ENCODE assay signal across 9 mouse cellular contexts in genomic region chr10:86331681-86332281, GRCm38 (mm10). TPM values are rescaled to one million over a fixed set of nuclear protein-coding genes. Genes with fewer than 3 reads are reported as not detected.
DNase-seq lines count a peak whose midpoint lies in the region; ATAC-seq and TF ChIP-seq lines count a peak whose summit lies in the region.
"Had no signal": no experiment of that assay in that cellular context is flagged by ENCODE, and none has a peak within 500 bp of the region (broad histone marks: within the 10 kb centered on the region; RNA-seq: fewer than 3 reads in every experiment).

No protein-coding gene starts in this region.

- H3K36me3 ChIP-seq in intestine, embryonic 14.5 days (ENCODE audit: control insufficient read depth, insufficient read depth, low read length): peaks cover 3% of the 10 kb centered on the region; the same call in 1 of the 2 replicates
- H3K36me3 ChIP-seq in intestine, postnatal 0 days (ENCODE audit: control insufficient read depth, insufficient read depth): no peaks in the 10 kb centered on the region
- H3K36me3 ChIP-seq in heart, embryonic 16.5 days (ENCODE audit: control insufficient read depth, insufficient read depth): 0 out of 2 replicates have a peak, but pooled peaks cover 3% of the 10 kb centered on the region
- H3K36me3 ChIP-seq in limb, embryonic 10.5 days: peaks cover 8% of the 10 kb centered on the region

- H3K27ac ChIP-seq in intestine, embryonic 14.5 days (ENCODE audit: low read depth): peak overlapping the region; percentile 39
- no peak overlapping the region for H3K27ac ChIP-seq in intestine, postnatal 0 days (ENCODE audit: low read depth, low read length)
- peak overlapping the region; percentile 81 for H3K27ac ChIP-seq in brown adipose tissue, adult 24 weeks (replicated peaks; ENCODE audit: low read depth, low read length)
- peak overlapping the region; percentile 81 for H3K27ac ChIP-seq in heart, embryonic 16.5 days (ENCODE audit: low read length)
- peak overlapping the region; percentile 66 for H3K27ac ChIP-seq in limb, embryonic 10.5 days

- no peak for ATAC-seq in intestine, embryonic 14.5 days (replicated peaks; ENCODE audit: low FRiP score, low TSS enrichment, low read depth)
- ATAC-seq in intestine, postnatal 0 days: no peak
- 0 out of 2 replicates have a peak, but pooled peaks have one; percentile 43 for ATAC-seq in heart, embryonic 16.5 days (replicated peaks; ENCODE audit: extremely low read depth, insufficient read depth, low FRiP score)

- TF ChIP-seq CTCF in intestine, postnatal 0 days (IDR thresholded peaks at IDR 0.05; ENCODE audit: low read depth): no peak

- H3K4me2 ChIP-seq in intestine, embryonic 14.5 days (ENCODE audit: low read length): no peak overlapping the region
- H3K4me2 ChIP-seq in intestine, postnatal 0 days (replicated peaks; ENCODE audit: low read depth): no peak overlapping the region
- no peak overlapping the region for H3K4me2 ChIP-seq in heart, embryonic 16.5 days (ENCODE audit: low read depth, low read length)

- H3K27me3 ChIP-seq in intestine, embryonic 14.5 days (replicated peaks; ENCODE audit: control insufficient read depth, insufficient read depth, low read length): no peaks in the 10 kb centered on the region
- no peaks in the 10 kb centered on the region for H3K27me3 ChIP-seq in intestine, postnatal 0 days (replicated peaks; ENCODE audit: control insufficient read depth, insufficient read depth, low read length)
- H3K27me3 ChIP-seq in heart, embryonic 16.5 days (ENCODE audit: control insufficient read depth, insufficient read depth, low read length): no peaks in the 10 kb centered on the region
- H3K27me3 ChIP-seq in limb, embryonic 10.5 days (ENCODE audit: low read depth, poor library complexity, severe bottlenecking): no peaks in the 10 kb centered on the region

- no peak for DNase-seq in intestine, embryonic 14.5 days (ENCODE audit: low spot score)
- DNase-seq in limb, embryonic 10.5 days (ENCODE audit: low spot score): no peak
- no peak for DNase-seq in thymus, postnatal 25 days
- DNase-seq in urinary bladder, adult 2 months (ENCODE audit: low spot score): no peak
- DNase-seq in thymus, postnatal 4 days: no peak
- DNase-seq: embryo, embryonic 11 days had no signal

- peaks cover 33% of the 10 kb centered on the region for H3K4me1 ChIP-seq in intestine, embryonic 14.5 days (replicated peaks; ENCODE audit: control insufficient read depth, insufficient read depth, low read length)
- peaks cover 18% of the 10 kb centered on the region for H3K4me1 ChIP-seq in intestine, postnatal 0 days (replicated peaks; ENCODE audit: control insufficient read depth, insufficient read depth, low read length)
- peaks cover 70% of the 10 kb centered on the region for H3K4me1 ChIP-seq in brown adipose tissue, adult 24 weeks (ENCODE audit: control insufficient read depth, insufficient read depth, insufficient read length, low read length)
- peaks cover 37% of the 10 kb centered on the region for H3K4me1 ChIP-seq in heart, embryonic 16.5 days (ENCODE audit: control insufficient read depth, insufficient read depth, low read length)
- peaks cover 48% of the 10 kb centered on the region for H3K4me1 ChIP-seq in limb, embryonic 10.5 days

- H3K9me3 ChIP-seq in intestine, embryonic 14.5 days (ENCODE audit: control insufficient read depth, low read length): no peaks in the 10 kb centered on the region
- H3K9me3 ChIP-seq in intestine, postnatal 0 days (ENCODE audit: control insufficient read depth): no peaks in the 10 kb centered on the region
- H3K9me3 ChIP-seq in heart, embryonic 16.5 days (replicated peaks; ENCODE audit: control insufficient read depth, low read length): no peaks in the 10 kb centered on the region
- no peaks in the 10 kb centered on the region for H3K9me3 ChIP-seq in limb, embryonic 10.5 days (replicated peaks)

- 18% methylated on average over 7 of the region's 7 CpGs for WGBS in intestine, embryonic 14.5 days
- WGBS in intestine, postnatal 0 days: 35% methylated on average over 7 of the region's 7 CpGs
- 29% methylated on average over 7 of the region's 7 CpGs for WGBS in heart, embryonic 16.5 days
- WGBS in limb, embryonic 10.5 days: 51% methylated on average over 7 of the region's 7 CpGs

- no peak overlapping the region for H3K9ac ChIP-seq in intestine, embryonic 14.5 days (ENCODE audit: low read length)
- no peak overlapping the region for H3K9ac ChIP-seq in intestine, postnatal 0 days (ENCODE audit: low read depth, low read length)
- no peak overlapping the region for H3K9ac ChIP-seq in heart, embryonic 16.5 days (ENCODE audit: low read length)

- H3K4me3 ChIP-seq in intestine, embryonic 14.5 days (ENCODE audit: low read depth, low read length): no peak overlapping the region
- no peak overlapping the region for H3K4me3 ChIP-seq in intestine, postnatal 0 days (ENCODE audit: low read depth, low read length)
- H3K4me3 ChIP-seq in brown adipose tissue, adult 24 weeks (ENCODE audit: insufficient read depth, low read depth, low read length): no peak overlapping the region
- H3K4me3 ChIP-seq in heart, embryonic 16.5 days (ENCODE audit: low read length): no peak overlapping the region
- H3K4me3 ChIP-seq in limb, embryonic 10.5 days: no peak overlapping the region

RNA-seq across cellular contexts. Expression of gene Timp3, which starts 31.6 kb away (rescaled TPM):
- polyA plus RNA-seq in intestine, embryonic 14.5 days (2014; fragmentation: Nextera tagmentation; extraction: Ambion mirVana): 58.4 and 68.4 TPM in 2 replicates
- 24.2 and 29.4 TPM in 2 replicates for polyA plus RNA-seq in intestine, postnatal 0 days (2015; fragmentation: Nextera tagmentation; extraction: Ambion mirVana)
- polyA plus RNA-seq in brown adipose tissue, adult 24 weeks (2012; ENCODE audit: insufficient read depth, insufficient read length, missing spikeins): 63.4 and 130 TPM in 2 replicates
- 90.5 and 91.7 TPM in 2 replicates for polyA plus RNA-seq in heart, embryonic 16.5 days (2015; fragmentation: Nextera tagmentation; extraction: Ambion mirVana)
- 28.9 and 43.5 TPM in 2 replicates for polyA plus RNA-seq in limb, embryonic 10.5 days (2016; fragmentation: Nextera tagmentation; extraction: Ambion mirVana)
- 182 and 201 TPM in 2 replicates for polyA plus RNA-seq in urinary bladder, adult 2 months (2012; rRNA removed)
